Mouse (Mus musculus) duodenum, adult 2 months (tissue): Measurements from ENCODE around the gene Ube2k. TPM values are rescaled to one million over a fixed set of nuclear protein-coding genes. Genes with fewer than 3 reads are reported as not detected.

Source experiments
- polyA plus RNA-seq: library from polyadenylated mRNA; depleted of rRNA; stranded (reverse); fragments of >200 nt; gene quantifications from 2 replicates; pipeline ENCODE4 v1.2.3, GENCODE M21; 2012; ENCODE audit warnings: low replicate concordance; rRNA removed

Ube2k gene
- polyA plus RNA-seq: 3.4 and 5.1 TPM in 2 replicates

GRCm38 (mm10) chr5:65536751-65537419 is at the start of gene Ube2k, which contains the start of gene Smim14:
Gene Ube2k, plus strand, starts transcription at chr5:65537233.
Gene Smim14, minus strand, starts transcription at chr5:65537184.

GRCm38 (mm10) chr5:65492716-65493531 is 44.1 kb upstream of the Ube2k start, which contains the start of gene Gm43552:
Gene Gm43552, minus strand, starts transcription at chr5:65492833.

Other genes starting within 250 kb of the Ube2k start
- 2.1 and 2.3 TPM in 2 replicates for gene Rfc1, start 201.6 kb upstream of the Ube2k start, polyA plus RNA-seq
- gene Klb, start 188.9 kb upstream of the Ube2k start, polyA plus RNA-seq: 0.13 and 0.42 TPM in 2 replicates
- gene Rpl9, start 145.8 kb upstream of the Ube2k start, polyA plus RNA-seq: 32.8 and 36.4 TPM in 2 replicates
- gene Lias, start 145.7 kb upstream of the Ube2k start, polyA plus RNA-seq: 3.3 and 3.4 TPM in 2 replicates
- 27.3 and 38.9 TPM in 2 replicates for gene Ugdh, start 101.3 kb upstream of the Ube2k start, polyA plus RNA-seq
- gene Gm43552, start 44.4 kb upstream of the Ube2k start, polyA plus RNA-seq: 3.0 TPM in 1 of 2 replicates, not detected in the other
- 79.0 and 87.2 TPM in 2 replicates for gene Smim14, start within 50 bp of the Ube2k start, polyA plus RNA-seq
- gene Pds5a, start 161.0 kb downstream of the Ube2k start, polyA plus RNA-seq: 1.4 and 2.5 TPM in 2 replicates
- 0.78 and 3.1 TPM in 2 replicates for gene N4bp2, start 226.3 kb downstream of the Ube2k start, polyA plus RNA-seq